Mouse (Mus musculus) G1E-ER4 (cell line): ENCODE data around the gene Ablim1. TPM values are rescaled to one million over a fixed set of nuclear protein-coding genes. Genes with fewer than 3 reads are reported as not detected.

ENCODE experiments used
- GATA1 ChIP-seq: IDR thresholded peaks from one replicate; pipeline ENCODE4 v1.8.0; 2012; ENCODE audit warnings: low read length, inconsistent platforms
- polyA plus RNA-seq: library from polyadenylated mRNA; stranded (reverse); fragments of >175 nt; gene quantifications from 2 replicates; pipeline ENCODE4 v1.2.3, GENCODE M21; 2012

Gene Ablim1
- polyA plus RNA-seq, 1 experiment, result 0.05 TPM

DNA sequence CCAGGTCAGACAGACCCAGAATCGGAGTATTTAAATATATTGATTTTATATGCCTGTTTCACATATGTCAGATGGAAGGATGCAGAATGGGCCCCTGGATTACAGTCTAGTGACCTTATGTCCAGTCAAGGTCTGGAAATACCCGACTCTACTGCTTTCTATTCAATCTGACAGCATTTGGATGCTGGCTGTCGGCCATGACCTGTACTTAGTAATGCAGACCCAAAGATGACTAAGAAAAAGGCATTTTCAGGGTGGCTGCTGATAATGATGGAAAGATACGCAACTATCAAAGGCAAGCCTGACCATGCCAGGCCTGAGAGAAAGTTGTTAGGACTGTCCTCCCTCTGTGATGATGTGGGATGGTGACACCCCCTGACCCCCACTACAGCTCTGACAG is 321.0 kb downstream of the Ablim1 start:
- TF ChIP-seq GATA1, result no peak

DNA sequence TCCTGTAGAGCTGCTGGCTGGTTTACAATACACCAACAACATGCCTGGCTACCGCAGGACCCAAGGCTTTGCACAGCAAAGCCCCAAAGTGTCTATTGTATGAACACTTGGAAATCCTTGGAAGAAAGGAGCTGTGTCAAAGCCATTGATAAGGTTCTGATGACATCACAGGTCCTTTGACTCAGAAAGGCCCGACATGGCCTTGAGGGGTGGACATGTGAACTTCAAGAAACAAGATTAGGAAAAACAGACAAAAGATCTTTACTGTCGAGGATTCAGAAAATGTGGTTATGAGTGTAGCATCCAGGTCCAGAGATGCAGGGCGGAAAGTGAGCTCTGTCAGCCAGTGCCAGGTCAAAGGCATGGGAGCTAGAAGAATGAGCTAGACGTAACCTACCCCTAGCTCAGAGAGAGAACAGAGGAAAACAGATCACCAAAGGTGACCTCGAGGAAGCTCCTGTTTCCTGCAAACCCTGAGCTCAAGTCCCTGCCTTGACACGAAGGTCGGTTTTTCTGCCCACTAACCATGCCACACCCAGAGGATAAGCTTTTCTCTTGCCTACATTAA is 321.7 kb downstream of the Ablim1 start:
- no peak for TF ChIP-seq GATA1

DNA sequence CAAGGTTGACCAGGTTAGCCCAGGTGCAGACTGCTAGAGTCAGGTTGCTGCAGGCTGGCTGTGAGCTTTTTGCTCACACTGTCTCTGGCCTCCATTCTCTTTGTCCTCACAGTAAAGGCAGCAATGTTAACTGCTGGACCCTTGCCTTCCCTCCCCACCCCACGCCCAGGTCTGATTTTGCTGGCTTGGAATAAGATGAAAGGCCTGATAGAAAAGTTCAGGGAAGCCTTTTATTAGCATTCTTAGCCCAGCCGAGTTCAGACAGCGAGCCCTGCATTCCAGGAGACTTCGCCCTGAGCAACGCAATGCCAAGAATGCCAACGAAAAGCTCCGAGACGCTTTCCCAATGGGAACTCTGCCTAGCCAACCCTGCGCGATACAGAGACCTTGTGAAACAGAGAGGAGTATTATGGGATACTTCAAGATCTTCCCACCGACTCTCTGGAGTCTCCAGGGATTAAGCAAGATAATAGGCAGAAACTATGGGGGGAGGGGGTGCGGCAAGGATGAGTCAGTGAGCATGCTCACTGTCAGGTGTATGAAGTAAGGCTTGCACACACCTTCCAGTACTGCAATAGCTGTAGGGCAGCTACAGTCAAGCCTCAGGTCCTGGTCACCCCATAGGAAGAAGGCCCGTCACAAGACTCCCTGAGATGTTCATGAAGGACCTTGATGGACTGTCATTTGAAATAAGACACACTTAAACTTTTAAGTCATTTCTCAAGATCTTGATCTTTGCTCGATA is 324.2 kb downstream of the Ablim1 start:
- TF ChIP-seq GATA1, result no peak

DNA sequence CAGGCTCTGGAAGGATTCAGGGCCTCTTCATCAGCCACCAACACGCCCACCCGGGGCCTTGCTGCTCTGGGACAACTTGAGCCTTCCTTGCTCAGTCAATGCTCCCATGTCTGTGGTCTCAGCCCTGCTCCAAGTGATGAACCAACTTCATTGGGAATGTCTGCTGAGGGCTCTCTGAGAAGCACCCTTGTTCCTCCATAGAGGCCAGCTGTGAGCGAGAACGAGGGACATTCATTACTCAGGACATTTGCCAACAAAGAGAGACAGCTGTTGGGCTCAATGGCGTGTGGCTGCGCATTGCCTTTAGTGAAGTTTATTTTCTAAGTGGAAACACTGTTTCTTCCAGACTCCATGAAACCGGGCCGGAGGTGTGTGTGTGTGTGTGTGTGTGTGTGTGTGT is 325.5 kb downstream of the Ablim1 start:
- no peak for TF ChIP-seq GATA1

DNA sequence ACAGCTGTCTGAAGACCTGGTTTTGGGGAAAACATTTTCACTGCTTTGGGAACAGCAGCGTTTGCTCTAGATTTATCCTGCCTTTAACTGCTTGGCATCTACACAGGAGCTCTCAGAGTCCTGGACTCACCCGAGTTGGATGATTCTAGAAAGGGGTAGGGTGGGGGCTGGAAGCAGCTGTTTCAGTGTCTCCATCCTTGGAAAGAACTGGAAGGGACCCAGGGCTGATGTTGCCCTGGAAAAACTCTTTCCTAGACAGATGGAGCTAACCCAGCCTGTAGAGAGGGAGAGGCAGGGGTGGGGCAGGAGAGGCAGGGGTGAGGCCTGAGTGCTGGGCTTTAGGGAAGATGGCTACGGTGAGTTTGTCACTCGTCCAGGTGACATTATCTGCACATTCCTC is 330.5 kb downstream of the Ablim1 start:
- TF ChIP-seq GATA1, result no peak

DNA sequence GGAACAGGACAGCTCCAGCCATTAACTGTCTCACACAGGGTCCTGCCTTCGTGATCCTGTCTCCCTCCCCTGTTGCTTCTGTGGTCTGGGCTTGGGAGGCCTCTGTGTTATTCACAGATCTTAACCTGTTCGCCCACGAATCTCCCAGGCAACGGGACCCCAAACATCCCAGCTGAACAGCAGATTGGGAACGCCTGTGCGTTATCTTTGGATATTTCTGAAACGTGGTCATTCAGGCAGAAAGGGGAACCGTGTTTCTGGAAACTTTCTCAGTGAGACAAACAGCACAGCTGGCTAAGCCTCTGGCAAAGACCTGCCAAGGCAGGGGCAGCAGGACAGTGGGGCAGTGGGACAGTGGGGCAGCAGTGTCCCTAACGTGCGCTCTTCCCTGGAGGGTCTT is 331.0 kb downstream of the Ablim1 start:
- no peak for TF ChIP-seq GATA1

Other genes starting within 250 kb of the Ablim1 start
- 5.6 TPM in 2 replicates for gene Fam160b1, start 45.8 kb upstream of the Ablim1 start, polyA plus RNA-seq
- gene Trub1, start 138.0 kb upstream of the Ablim1 start, polyA plus RNA-seq, result 7.7 and 14.0 TPM in 2 replicates